Mouse (Mus musculus) gonadal fat pad, adult 2 months (tissue): ENCODE measurements around the gene Ankar. TPM values are rescaled to one million over a fixed set of nuclear protein-coding genes. Genes with fewer than 3 reads are reported as not detected.

Experiments used
- DNase-seq: peaks from one replicate; pipeline ENCODE4 v3.0.0-alpha.2; 2012; ENCODE audit warnings: low read depth
- polyA plus RNA-seq: library from polyadenylated mRNA; depleted of rRNA; stranded (reverse); fragments of >200 nt; gene quantifications from 2 replicates; pipeline ENCODE4 v1.2.3, GENCODE M21; 2012; rRNA removed

Gene Ankar
- polyA plus RNA-seq, result 0.05 and 0.08 TPM in 2 replicates

GRCm38 (mm10) chr1:72700479-72700878 lies at the start of gene Ankar:
Gene Ankar, minus strand, starts transcription at chr1:72700579.
- no peak for DNase-seq

- DNase-seq, result no peak
Measured at GRCm38 (mm10) chr1:72746382-72746781, 46.0 kb upstream of the Ankar start.

DNA sequence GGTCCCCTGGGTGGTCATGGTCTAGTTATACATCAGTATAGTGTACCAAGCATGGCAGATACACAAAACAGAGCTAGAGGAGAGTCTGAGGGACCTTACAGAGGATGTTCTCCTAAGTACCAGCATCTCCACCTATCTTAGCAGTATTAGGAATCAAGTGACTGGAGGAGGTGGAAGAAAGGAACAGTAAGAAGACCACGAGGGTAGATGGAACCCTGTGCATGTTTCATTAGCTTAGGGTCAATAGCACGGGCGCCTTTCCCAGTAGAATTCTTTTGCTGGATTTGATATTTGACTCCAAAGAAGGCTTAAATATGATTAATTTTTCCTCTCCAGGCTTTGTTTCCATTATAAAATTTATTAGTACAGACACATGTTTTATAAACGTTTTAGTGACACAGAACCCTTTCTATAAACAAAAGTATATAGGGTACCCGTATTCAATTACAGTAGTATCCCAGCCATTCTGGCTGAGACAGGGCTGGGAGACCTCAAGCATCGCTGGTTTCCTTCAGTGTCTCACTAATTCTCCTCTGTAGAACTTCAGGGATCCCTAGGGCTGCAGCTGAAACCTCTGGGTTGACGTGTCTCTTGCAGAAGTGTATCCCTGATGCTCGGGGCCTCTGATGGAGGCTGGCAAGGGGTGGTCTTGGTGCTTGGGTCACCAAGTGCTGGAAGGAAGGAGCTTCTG lies 44.6 kb upstream of the Ankar start:
- no peak for DNase-seq

DNA sequence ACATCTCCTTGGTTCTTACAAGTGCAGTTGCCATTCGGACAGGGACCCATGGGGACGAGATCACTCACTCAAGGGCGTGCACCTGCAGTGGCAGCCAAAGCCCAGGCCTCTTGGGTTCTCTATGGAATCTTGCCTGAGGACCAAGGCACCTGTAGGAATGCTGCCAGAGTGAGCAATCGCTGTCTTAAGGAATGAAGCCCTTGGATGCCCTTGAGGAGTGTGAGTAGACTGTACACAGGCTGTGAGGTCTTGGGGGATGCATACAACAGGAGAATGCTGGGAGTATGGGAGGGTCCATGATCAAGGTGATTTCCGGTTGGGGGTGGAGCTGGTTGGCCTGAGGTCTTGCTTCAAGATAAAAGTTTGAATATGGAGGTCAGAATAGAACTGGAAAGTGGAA lies 41.0 kb upstream of the Ankar start:
- DNase-seq, result no peak

GRCm38 (mm10) chr1:72739681-72740063 lies 39.3 kb upstream of the Ankar start:
- no peak for DNase-seq

DNA sequence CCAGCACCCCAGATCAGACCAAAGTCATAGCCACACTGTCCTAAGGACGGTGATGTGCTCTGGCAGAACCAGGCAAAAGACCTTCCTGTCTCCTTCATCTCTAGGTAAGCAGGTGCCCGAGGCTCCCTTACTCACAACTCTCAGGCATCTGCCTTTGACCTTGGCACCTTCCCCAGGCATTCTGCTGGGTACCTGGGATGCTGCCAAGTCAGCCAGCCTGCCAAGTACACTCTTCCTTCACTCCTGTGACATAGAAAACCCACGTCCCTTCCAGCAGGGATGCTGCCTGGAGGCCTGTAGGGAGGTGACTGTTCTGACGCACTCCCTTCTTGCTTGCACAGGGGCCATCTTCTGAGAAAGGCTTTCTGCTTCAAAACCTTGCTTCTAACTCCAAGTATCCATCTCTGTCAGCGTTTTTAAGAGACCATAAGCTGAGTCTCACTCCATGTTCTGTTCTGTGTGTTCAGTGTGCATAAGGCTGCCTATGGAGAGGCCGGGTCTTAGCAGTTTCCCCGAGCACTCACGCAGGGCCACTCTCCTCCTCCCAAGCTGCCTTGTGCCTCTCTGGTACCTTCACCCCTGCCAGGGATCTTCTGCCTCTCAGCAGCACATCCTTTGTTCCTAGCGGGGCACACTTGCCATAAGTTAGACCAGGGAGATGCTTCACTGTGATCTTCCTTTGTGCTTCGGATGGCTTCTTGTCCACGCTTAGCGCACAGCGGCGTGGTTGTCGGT lies 38.7 kb upstream of the Ankar start:
- peak; percentile 57 for DNase-seq

GRCm38 (mm10) chr1:72736397-72737125 lies 36.2 kb upstream of the Ankar start:
- no peak for DNase-seq

DNA sequence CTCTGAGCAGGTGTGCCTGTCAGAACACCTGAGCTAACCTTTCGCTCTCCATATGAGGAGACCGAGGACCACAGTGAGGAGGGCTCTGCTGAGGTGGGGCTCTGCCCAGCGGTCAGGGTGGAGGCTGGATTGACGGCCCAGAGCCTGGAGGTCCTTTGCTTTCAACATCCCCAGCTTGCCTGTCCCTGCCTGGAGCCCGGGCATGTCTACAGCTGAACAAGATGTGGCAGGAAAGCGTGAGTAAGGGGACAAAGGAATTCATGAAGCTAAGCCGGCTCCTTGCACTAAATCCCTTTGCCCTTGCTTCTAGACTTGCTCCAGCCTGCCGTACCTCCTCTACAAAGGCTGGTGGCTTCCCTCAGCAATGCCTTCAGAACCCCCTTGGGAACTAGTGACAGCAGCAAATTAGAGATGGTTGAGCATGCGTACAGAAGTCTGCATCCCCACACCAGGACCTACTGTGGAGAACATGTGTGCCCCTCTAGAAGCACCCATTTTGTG lies 32.9 kb upstream of the Ankar start:
- no peak for DNase-seq

DNA sequence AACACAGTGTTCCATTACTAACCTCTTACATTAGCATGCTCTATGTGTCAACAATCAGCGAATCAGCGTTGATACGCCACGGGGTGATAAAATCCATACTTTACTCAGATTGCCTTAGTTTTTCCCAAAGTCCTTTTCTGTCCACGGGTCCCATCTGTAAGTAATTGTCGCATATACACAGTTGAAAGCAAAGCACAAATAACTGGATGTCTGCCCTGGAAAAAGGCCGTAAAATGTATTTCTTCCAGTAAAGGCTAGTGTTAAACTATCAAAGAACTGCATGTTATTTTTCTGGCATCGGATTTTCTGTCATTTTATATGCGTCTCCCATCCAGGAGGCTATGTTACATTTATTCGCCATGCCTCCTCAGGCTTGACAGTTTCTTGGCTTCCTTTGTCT lies 29.7 kb upstream of the Ankar start:
- DNase-seq, result no peak

DNA sequence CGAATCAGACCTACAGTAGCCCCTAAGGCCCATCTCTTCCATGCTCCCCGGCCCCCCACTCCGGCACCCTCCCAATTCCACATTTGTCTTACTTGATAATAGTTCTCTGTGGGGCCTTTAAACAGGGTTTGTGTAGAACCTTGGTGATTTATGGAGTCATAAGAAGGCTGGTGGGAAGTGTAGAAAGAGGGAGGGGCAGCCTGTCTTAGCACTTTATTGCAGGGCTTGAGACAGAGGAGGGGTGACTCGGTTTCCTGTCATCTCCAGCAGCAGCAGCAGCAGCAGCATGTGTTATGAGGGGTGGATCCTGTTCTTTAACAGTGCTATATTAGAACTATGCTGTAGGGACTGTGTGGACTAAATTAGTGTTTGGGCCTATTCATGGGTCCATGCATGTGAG lies 28.4 kb upstream of the Ankar start:
- no peak for DNase-seq

DNA sequence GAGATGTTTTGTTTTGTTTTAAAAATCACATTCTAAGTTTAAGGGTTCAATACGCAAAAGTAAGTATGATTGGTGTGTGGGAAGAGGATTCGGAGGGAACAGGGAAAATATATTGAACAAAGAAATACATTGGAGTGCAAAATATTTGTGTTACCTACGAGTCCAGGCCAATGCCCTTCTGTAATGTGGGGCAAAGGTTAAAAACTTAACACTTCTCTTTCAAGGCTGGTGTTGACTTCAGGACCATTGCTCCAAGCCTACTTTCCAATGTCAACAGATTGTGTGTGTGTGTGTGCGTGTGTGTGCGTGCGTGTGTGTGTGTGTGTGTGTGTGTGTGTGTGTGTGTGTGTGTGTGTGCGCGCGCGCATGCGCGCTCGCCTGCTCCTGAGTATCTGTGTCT lies 25.6 kb upstream of the Ankar start:
- DNase-seq, result no peak

DNA sequence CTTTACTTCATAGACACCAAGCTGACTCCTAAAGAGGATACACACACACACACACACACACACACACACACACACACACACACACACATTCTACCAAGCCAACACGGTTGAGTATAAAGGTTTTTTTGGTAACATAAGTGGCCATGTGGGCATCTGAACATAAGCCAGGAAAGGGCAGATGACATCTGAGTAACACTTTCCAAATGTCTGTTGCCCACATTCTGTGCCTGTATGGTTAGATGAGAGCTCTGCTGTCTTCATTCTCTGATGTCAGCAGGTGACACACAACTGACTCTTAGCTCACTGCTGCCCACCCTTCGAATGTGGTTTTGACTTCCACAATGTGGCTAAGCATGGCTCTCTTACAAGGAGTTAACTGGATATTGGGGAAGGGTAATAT lies 24.0 kb upstream of the Ankar start:
- DNase-seq, result no peak

- DNase-seq, result no peak
Measured at GRCm38 (mm10) chr1:72722646-72723045, 22.3 kb upstream of the Ankar start.

DNA sequence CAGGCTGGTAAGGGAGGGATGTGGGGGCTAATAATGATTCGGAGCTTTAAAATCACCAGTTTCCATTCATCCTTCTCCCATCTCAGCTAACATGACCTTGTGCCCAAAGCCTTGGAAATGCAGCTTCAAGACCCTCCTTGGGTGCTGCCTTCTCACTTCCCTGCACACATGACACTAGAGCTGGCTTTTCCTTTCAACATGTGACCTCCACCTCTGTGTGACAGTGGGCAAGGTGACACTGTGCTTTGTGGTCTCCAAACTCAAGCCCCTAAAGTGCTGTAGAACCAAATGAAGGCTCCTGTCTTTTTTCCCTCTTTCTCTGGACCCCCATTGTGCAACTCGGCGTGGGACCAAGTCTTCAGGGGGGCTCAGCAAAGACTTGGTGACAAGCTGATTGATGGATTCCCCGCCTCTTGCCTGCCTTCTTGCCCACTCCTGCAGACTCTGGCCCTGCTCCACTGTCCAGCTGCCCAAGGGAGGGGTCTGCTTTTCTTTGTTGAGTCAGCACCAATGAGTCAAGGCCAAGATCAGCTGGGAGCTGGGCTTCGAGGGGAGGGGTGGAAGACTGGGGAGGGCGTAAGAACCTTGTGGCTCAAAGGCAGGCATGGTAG lies 19.8 kb upstream of the Ankar start:
- DNase-seq, result no peak

- no peak for DNase-seq
Measured at GRCm38 (mm10) chr1:72718846-72719245, 18.5 kb upstream of the Ankar start.

GRCm38 (mm10) chr1:72717540-72717939 lies 17.2 kb upstream of the Ankar start:
- no peak for DNase-seq

DNA sequence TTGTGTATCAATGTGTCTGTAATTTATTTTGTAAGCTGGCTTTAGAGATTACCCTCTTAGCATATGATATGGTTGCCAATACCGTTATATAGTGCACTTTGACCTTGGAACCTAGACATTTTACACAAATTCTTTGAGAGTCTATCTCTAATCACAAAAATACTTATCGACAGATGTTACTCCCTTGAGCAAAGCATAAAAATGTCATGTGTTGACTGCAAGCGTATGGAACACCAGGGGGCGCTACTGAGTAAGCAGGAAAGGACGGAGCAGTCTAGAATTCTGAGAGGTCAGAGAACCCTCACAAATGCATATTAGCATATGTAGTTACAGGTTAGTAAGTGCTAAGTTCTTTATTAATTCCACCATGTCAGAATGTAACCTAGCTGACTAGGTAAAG lies 16.5 kb upstream of the Ankar start:
- DNase-seq, result no peak

GRCm38 (mm10) chr1:72716421-72716820 lies 16.0 kb upstream of the Ankar start:
- no peak for DNase-seq

DNA sequence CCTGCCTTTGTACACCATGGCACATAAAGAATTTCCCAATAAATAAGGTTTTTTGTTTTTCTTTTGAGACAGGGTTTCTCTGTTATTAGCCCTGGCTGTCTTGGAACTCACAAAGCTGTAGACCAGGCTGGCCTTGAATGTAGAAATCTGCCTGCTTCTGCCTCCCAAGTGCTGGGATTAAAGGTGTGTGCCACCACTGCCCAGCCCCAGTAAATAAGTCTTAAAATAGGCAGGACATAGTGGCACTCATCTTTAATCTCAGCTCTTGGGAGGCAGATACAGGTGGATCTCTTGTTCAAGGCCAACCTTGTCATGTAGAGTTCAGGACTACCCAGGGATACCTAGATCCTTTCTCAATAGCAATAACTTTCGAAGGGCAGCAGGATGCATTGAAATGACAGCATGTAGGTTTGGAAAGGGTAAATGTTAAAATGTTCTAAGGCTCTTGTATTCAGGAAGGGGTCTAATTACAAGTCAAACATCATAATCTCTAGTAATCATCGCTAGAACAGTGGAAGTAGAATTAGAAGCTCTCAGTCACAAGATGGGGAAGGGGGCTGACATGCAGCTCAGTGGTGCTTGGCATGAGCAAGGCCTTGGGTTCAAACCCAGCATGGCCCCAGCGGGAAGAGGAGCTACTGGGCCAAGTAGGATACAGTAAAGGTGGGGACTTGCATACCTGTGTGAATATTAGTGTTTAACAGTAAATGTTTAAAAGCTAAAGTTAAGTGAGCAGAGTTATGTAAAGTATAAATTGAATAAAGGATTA lies 15.4 kb upstream of the Ankar start:
- no peak for DNase-seq

DNA sequence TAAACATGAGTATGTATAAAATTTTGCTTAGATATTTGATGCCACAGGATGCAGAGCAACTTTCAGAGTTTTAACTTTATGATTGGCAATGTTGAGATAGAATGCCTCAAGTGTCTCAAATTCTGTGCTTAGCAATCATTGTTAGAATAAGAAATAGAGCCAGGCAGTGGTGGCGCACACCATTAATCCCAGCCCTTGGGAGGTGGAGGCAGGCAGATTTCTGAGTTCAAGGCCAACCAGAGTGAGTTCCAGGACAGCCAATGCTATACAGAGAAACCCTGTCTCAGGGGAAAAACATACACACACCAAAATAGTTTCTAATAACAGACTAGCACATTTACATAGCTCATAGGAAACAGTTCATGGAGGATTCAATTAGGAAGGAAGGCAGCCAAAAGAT lies 14.7 kb upstream of the Ankar start:
- no peak for DNase-seq

DNA sequence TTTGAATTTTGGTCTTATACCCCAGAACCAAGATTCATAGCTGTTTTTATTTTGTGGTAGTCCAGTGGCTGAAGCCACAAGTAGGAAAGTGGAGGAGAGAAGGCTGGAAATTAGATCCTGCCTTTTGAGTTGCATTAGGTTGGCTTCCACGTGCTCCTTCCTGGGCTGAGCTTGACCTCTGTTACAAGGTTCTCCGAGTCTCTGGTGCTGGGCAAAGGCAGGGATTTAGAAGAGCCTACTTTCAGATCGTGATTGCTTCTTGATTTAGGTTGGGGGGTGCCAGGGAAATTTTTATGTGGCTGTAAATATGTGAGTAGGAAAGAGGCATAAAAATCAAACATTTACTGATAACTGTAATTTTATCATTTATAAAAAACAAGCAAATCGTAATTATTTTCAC lies 14.2 kb upstream of the Ankar start:
- no peak for DNase-seq

GRCm38 (mm10) chr1:72711684-72712083 lies 11.3 kb upstream of the Ankar start:
- no peak for DNase-seq
